Mouse (Mus musculus): Measurements from ENCODE around the gene Camkmt. TPM values are rescaled to one million over a fixed set of nuclear protein-coding genes. Genes with fewer than 3 reads are reported as not detected.

The Camkmt gene
- polyA plus RNA-seq, 1 experiment, result 6.7 TPM

DNA sequence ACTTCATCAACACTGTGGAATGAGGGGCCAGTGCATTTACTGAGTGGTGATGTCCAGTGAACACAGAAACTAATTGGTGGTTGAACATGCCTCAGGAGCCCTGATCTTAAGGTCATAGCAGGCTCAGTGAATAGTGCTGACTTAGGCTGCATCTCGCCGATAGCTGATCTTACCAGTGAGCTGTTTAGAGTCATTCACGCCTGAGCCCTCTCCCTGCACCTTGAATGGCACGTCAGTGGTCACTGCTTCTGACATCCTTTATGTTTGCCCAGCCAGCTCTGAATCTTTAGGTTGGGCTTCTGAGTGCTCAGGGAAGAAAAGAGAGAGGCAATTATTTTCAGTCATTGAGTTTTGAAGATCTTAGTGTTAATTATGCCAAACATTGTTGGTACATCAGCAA is 81.6 kb downstream of the Camkmt start:
- DNase-seq (ENCODE audit: low read depth), result peak; percentile 42
- no peak for TF ChIP-seq CTCF (IDR thresholded peaks at IDR 0.05; ENCODE audit: borderline replicate concordance, extremely low read depth, insufficient read depth, insufficient read length)
- TF ChIP-seq POLR2A (IDR thresholded peaks at IDR 0.05; ENCODE audit: borderline replicate concordance, extremely low read depth, insufficient read depth, insufficient read length, poor library complexity, severe bottlenecking), result no peak

DNA sequence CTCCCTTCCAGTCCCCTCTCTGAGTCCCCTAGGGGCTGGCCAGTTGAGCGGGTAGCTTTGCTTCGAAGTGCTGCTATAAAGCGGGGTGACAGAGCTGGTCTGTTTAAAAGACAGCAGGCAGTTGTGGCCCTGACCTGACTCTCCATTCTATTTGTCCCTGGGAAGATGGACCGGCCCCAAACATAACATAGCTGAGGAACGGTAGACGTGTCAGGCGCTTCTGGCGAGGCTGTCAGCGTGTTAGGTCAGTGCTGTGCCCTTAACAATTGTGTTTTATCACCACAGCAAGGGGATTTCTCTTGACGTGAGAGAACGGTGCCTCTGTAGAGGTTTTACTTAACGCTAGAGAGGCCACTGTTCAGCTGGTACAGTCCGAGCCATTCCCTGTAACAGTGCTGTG is 86.9 kb downstream of the Camkmt start:
- no peak for TF ChIP-seq CTCF (IDR thresholded peaks at IDR 0.05; ENCODE audit: borderline replicate concordance, extremely low read depth, insufficient read depth, insufficient read length)
- TF ChIP-seq POLR2A (IDR thresholded peaks at IDR 0.05; ENCODE audit: borderline replicate concordance, extremely low read depth, insufficient read depth, insufficient read length, poor library complexity, severe bottlenecking), result no peak
- DNase-seq (ENCODE audit: low read depth), result no peak

DNA sequence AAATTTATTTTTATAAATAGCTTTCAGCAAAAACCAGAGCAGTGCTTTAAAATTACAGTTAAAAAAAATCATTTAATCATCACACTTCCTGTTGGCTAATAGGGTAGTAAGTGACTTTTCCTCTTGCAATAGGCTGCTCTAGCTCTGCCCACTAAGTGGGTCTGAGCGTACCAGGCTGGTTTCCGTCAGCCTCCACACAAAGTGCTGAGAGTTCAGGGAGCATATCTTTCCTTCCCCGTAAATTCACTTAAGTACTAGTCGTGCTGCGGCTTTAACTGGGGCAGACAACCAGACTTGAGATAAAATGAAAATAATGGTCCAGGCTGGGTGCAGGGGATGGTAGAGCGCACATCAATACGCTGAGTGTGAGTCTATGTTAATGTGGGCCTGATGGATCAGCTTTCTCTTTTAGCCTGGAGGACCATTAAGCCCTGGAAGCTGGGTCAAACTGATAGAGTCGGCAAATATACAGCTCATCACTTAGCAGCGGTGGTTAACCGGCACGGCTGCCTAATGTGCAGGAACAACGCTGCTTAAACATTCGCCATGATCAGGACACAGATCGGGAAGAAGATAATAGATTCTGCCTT is 90.2 kb downstream of the Camkmt start:
- TF ChIP-seq POLR2A (IDR thresholded peaks at IDR 0.05; ENCODE audit: borderline replicate concordance, extremely low read depth, insufficient read depth, insufficient read length, poor library complexity, severe bottlenecking) (no peak), CTCF (IDR thresholded peaks at IDR 0.05; ENCODE audit: borderline replicate concordance, extremely low read depth, insufficient read depth, insufficient read length) (no peak)
- peak; percentile 54 for DNase-seq (ENCODE audit: low read depth)

DNA sequence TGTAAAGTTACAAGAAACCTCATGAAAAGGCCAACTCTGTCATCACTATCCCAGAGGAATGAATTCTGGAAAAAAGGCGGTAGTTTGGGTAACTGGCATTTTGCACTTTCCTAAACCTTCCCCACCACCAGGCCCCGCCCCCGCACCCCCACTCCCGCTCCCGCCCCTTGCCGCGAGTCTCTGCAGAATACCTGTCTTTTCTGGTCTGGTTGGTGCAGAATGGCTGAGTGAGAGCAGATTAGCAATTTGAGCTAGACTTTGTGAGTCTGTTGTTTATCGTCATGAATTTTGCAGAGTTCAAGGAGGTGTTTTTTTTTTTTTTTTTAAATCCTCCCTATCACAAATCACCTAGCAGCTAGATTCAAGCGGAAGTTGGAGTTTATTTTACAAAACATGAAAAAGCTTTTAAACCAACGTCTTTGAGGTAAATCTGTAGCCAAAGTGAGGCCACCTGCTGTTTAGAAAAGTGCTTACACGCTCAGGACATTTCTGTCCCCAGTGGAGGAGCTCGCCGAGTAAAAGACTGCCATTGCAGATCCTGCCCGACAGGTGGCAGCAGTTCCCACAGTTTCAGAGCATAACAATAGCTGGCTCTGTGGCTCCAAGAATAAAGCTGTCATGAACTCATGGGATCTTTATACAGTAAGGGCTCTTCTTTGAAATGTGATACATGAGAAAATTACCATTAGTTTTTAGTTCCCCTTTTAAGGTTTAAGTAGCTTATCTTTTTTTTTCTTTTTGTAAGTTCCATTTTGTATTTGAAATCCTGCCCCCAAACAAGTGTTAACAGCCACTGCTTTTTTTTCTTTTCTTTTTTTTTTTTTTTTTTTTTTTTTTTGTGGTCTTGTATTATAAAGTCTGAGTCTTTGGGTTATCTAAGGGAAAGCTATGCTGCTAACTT is 99.1 kb downstream of the Camkmt start:
- peak; percentile 96 for DNase-seq (ENCODE audit: low read depth)
- TF ChIP-seq CTCF (IDR thresholded peaks at IDR 0.05; ENCODE audit: borderline replicate concordance, extremely low read depth, insufficient read depth, insufficient read length) (peak; percentile 98), POLR2A (IDR thresholded peaks at IDR 0.05; ENCODE audit: borderline replicate concordance, extremely low read depth, insufficient read depth, insufficient read length, poor library complexity, severe bottlenecking) (no peak)

DNA sequence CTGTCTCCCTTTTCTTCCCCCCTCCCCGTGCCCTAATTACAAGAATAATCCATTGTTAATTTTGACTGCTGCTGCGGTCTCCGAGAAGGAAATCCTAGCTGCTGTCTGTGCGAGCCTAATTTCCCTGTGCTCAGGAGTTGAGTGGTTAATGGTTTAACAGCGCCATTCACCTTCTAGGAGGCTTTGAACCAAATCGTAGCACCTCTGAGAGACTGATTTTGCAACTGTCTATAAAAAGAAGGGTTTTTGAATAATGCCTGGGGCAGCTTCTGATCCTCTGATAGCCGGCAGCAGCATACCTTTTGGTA is 99.7 kb downstream of the Camkmt start:
- DNase-seq (ENCODE audit: low read depth), result peak; percentile 63
- no peak for TF ChIP-seq POLR2A (IDR thresholded peaks at IDR 0.05; ENCODE audit: borderline replicate concordance, extremely low read depth, insufficient read depth, insufficient read length, poor library complexity, severe bottlenecking)
- TF ChIP-seq CTCF (IDR thresholded peaks at IDR 0.05; ENCODE audit: borderline replicate concordance, extremely low read depth, insufficient read depth, insufficient read length), result no peak

DNA sequence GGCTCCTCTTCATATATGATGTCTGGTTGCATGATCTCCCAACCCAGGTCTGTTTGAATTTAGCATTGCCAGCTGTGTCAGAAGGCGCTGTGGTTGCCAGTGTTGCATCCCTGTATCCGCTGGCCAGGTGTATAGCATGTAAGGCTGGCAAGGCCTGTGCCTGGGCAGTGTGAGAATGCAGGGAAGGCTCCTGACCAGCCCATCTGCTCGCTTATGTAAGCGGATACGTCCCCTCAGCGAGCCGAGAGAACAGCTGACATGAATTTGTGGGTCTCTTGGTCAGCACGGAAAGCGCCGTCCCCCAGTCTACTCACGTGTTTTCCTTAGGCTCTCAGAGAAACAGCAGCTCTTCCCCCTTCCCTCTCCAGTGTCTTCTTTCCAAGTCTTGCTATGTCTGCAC is 102.9 kb downstream of the Camkmt start:
- no peak for TF ChIP-seq CTCF (IDR thresholded peaks at IDR 0.05; ENCODE audit: borderline replicate concordance, extremely low read depth, insufficient read depth, insufficient read length)
- no peak for TF ChIP-seq POLR2A (IDR thresholded peaks at IDR 0.05; ENCODE audit: borderline replicate concordance, extremely low read depth, insufficient read depth, insufficient read length, poor library complexity, severe bottlenecking)
- DNase-seq (ENCODE audit: low read depth), result no peak

DNA sequence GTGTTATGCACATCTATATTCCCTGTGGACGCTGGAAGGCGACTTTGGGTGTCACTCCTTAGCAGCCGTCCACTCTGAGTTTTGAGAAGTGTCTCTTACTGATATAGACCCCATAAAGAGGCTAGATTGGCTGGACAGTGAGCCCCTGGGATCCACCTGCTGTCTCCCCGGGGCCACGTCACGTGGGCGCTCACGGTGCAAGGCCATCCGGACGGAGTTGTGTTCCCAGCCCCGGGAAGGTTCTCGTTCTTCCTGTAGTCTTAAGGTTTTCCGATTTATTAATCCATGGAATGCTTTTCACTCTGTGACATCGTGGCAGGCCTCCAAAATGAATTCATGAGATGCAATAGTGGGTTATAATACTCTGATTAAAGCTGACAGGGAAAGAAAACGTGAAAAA is 108.4 kb downstream of the Camkmt start:
- TF ChIP-seq CTCF (IDR thresholded peaks at IDR 0.05; ENCODE audit: borderline replicate concordance, extremely low read depth, insufficient read depth, insufficient read length), result no peak
- no peak for TF ChIP-seq POLR2A (IDR thresholded peaks at IDR 0.05; ENCODE audit: borderline replicate concordance, extremely low read depth, insufficient read depth, insufficient read length, poor library complexity, severe bottlenecking)
- no peak for DNase-seq (ENCODE audit: low read depth)

DNA sequence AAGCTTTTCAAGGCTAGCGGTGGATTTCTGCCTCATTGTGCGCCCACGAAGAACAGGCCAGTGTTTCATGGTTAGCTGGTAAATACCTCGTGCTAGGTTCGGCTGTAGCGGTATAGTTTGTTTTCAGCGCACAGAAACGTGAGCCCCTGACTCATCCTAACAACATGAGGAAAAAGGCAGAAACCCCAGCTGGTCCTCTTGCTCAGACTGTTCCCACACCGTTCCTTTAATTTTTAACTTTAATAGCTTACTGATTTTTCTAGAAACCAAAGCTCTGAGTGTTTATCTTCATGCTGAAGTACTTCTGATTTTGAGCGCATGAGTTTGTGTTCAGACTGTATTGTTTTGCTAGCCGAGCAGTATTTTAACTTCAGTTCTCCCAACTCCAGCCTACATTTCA is 109.0 kb downstream of the Camkmt start:
- no peak for TF ChIP-seq CTCF (IDR thresholded peaks at IDR 0.05; ENCODE audit: borderline replicate concordance, extremely low read depth, insufficient read depth, insufficient read length)
- no peak for TF ChIP-seq POLR2A (IDR thresholded peaks at IDR 0.05; ENCODE audit: borderline replicate concordance, extremely low read depth, insufficient read depth, insufficient read length, poor library complexity, severe bottlenecking)
- peak; percentile 12 for DNase-seq (ENCODE audit: low read depth)

DNA sequence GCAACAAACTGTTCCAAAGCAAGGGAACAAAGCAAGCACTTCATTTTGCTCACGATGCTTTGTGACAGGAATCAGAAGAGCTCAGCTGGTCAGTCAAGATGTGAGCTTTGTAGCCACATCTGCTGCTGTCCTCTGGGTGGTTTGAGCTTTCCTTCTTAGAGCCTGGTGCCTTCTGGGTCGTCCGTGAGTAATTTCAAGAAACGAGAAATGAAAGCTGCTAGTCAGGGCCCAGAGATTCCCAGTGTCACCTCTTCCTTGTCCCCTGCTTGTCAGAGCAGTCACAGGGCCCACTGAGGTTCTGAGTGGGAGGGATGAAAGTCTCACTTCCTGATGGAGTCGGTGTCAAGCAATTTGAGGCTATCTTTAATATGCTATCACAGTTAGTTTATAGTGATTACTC is 127.7 kb downstream of the Camkmt start:
- TF ChIP-seq CTCF (IDR thresholded peaks at IDR 0.05; ENCODE audit: borderline replicate concordance, extremely low read depth, insufficient read depth, insufficient read length) (no peak), POLR2A (IDR thresholded peaks at IDR 0.05; ENCODE audit: borderline replicate concordance, extremely low read depth, insufficient read depth, insufficient read length, poor library complexity, severe bottlenecking) (no peak)
- DNase-seq (ENCODE audit: low read depth), result no peak

DNA sequence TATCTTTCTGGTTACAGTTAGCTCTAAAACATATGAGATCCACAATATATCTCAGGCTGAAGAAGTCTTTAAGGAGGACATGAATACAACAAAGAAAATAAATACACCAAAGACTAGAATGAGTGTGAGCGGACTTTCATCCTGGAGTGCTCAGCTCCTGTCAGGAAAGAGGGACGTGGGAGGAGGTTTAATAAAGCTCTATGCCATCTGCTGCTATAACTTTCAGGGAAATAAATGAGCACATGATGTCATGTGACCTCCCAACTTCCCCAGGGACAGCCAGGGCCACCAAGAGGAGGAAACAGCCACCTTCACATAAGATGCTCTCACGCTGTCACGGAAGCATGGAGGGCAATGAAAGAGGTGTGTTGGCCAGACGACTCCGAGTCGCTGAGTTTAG is 151.8 kb downstream of the Camkmt start:
- TF ChIP-seq CTCF (IDR thresholded peaks at IDR 0.05; ENCODE audit: borderline replicate concordance, extremely low read depth, insufficient read depth, insufficient read length), result no peak
- TF ChIP-seq POLR2A (IDR thresholded peaks at IDR 0.05; ENCODE audit: borderline replicate concordance, extremely low read depth, insufficient read depth, insufficient read length, poor library complexity, severe bottlenecking), result no peak
- DNase-seq (ENCODE audit: low read depth), result no peak

DNA sequence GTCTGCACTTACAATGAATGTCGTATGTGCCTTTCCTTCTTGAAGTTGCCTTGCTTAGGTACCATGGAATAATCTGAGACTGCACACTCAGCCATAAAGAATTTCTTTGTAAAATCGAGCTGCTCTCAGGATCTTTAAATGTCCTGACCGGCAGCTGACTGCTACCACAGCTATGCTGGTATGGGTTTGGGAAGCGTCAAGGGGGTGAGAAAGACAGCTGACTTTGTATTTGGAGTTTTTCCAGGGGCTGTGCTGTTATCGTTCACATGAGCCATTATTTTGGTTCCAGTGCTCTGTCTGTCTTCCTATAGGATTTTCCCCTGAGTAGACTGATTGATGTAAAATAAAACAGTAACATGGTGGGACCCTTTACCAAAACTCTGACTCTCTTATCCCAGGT is 158.6 kb downstream of the Camkmt start:
- TF ChIP-seq CTCF (IDR thresholded peaks at IDR 0.05; ENCODE audit: borderline replicate concordance, extremely low read depth, insufficient read depth, insufficient read length), result no peak
- no peak for DNase-seq (ENCODE audit: low read depth)

DNA sequence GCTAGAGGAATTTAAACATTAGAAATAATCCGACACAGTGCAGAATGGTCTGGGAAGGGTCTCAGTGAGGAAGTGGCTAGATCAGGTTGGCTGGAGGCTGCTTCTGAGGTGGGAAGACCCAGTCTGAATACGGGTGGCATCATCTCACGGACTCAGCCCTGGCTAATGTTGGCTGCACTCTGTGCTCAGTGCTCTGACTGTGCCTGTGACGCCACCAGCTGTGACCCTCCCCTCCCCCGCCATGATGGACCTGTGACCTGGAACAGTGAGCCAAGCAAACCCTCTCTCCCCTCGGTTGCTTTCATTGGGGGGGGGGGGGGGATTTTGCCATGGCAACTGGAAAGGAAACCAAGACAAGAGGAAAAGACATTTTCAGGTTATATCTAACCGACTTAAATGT is 159.4 kb downstream of the Camkmt start:
- no peak for DNase-seq (ENCODE audit: low read depth)
- TF ChIP-seq CTCF (IDR thresholded peaks at IDR 0.05; ENCODE audit: borderline replicate concordance, extremely low read depth, insufficient read depth, insufficient read length) (no peak), POLR2A (IDR thresholded peaks at IDR 0.05; ENCODE audit: borderline replicate concordance, extremely low read depth, insufficient read depth, insufficient read length, poor library complexity, severe bottlenecking) (no peak)

All from brain, embryonic 14.5 days (tissue).